Mouse (Mus musculus) B cell, adult 67 days (primary cell): ENCODE measurements around the gene Agrn. TPM values are rescaled to one million over a fixed set of nuclear protein-coding genes. Genes with fewer than 3 reads are reported as not detected.

Source experiments
- total RNA-seq, 2 experiments: library from RNA; stranded (reverse); gene quantifications; 4 replicates each; pipeline ENCODE4 v1.2.4; 2023

Agrn gene
- 1 to 10 TPM; 1.8 to 4.1 TPM for total RNA-seq

DNA sequence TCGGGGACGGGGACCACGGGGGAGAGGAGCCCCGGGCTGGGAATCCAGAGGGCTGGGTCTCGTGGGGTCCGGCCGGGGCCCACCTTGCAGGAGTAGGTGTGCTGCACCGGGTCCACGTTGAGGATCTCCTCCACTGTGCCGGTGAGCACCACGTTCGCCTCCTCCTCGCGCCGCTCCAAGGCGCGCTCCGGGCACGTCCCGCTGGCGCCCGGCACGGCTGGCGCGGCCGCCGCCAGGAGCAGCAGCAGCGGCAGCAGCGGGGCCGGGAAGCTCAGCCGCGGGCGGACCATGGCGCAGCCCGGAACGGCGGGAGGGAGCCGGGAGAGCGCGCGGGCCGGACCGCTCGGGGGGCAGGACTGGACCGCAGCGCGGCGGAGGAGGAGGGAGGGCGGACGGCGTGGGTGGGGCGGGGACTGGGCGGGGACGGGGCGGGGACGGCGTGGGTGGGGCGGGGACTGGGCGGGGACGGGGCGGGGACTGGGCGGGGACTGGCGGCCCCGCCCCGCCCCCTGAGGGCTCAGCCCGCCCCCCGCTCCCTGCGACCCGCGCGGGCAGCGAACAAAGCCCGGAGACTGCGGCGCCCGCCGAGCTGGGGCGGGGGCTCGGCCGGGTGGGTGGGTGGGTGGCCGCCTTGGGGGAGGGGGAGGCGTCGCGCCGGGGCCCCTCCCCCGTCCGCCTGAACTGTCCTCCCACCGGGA, at the start of gene Agrn:
TSS of gene Agrn (minus strand) at position 358 of the 698 bp plus-strand sequence.

GRCm38 (mm10) chr4:156235808-156236533, 38.7 kb upstream of the Agrn start, which contains the start of gene Noc2l:
Gene Noc2l (plus strand): TSS chr4:156236010.

GRCm38 (mm10) chr4:156234701-156235213, 37.5 kb upstream of the Agrn start, which contains the start of gene Plekhn1:
Gene Plekhn1 (minus strand): TSS chr4:156234857.

DNA sequence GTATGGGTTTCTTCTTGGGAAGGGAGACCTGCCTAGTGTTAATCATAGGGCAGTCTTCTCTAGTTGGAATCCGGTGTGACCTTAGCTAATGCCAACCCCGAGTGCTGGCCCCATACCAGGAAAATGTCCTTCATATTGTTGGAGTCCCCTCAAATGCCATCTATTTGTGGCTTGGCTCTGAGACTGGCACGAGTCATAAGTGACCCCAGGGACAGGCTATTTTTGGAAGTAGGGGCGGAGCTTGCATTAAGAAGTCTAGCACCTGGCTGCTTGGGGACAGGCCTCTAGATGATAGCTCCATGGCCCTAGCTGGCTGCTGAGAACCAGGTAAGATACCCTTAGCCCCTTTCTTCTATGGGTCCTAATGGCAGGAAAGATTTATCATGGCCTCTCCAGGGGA, 18.4 kb upstream of the Agrn start, which contains the start of gene Perm1:
TSS of gene Perm1 (plus strand) at position 220 of the 400 bp plus-strand sequence.

DNA sequence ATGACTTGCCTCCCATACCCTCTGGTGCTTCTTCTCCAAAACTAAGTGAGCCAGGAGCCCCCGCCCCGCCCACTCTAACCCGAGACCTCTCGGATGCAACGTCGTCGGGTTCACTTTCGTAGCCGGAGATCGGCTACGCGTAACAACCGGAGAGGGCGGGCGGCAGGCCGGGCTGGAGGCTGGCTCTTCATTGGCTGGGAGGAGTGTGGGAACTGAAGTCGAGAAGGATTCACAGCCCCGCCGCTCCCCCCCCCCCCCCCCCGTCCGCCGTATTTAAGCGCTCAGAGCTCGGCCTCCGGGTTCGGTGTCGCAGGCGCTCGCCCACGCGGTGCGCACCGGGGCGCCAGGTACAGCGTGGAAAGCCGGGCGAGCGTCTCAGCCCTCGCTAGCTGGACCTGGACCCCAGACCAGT, 5.7 kb upstream of the Agrn start, which contains the start of gene AW011738:
TSS of gene AW011738 (plus strand) at position 304 of the 412 bp plus-strand sequence.

DNA sequence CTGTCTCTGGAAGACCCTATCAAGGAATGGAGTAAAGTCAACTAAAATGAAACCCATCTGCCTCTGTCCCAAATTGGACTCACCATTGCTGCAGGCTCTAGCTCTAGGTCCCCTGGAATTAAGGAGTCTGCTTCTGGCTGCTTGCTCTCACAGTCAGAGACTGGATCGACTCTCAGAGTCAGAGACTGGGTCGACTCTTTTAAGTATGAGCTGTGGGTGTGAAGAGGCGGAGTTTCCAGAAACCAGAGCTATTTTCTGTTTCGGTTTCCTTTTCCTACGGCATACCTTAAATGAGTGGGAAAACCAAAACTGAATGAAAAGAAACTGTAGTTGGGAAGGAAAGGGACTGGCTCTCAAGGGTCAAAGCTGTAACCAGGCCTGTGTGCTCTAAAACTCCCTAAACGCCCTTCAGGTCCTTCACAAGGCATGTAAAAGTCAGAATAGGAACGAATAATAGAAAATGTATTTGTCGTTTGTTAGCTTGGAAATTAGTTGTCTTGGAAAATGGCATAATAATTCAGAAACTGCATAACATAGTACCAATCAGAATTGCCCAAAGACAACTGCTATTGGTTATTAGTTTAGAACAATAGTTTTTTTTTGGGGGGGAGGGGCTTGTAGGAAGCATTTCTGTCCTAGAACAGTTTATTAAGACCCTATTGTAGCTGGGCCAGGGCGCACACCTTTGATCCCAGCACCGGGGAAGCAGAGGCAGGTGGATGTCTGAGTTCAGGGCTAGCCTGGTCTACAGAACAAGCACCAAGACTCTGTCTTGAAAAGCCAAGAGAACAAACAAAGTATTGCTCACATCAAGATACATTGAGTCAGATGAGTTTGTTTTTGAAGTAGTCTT, 3.6 kb upstream of the Agrn start, which contains the start of gene Isg15:
TSS of gene Isg15 (minus strand) at position 196 of the 853 bp plus-strand sequence.

GRCm38 (mm10) chr4:156130436-156130835, 66.9 kb downstream of the Agrn start, which contains the start of gene Rnf223:
Gene Rnf223 (plus strand): TSS chr4:156130513.

Other genes starting within 250 kb of the Agrn start
- 1 to 10 TPM; 3.7 to 3.9 TPM for gene C1qtnf12, start 235.2 kb downstream of the Agrn start, total RNA-seq
- gene B3galt6, start 204.8 kb downstream of the Agrn start, total RNA-seq: 1 to 10 TPM; 2.9 to 3.8 TPM
- 100 to 1,000 TPM; 124 to 134 TPM for gene Sdf4, start 204.6 kb downstream of the Agrn start, total RNA-seq
- 10 to 100 TPM in 1 of 2 experiments, 1 to 10 TPM in 1; 3.7 to 11.2 TPM for gene Tnfrsf4, start 183.6 kb downstream of the Agrn start, total RNA-seq
- 10 to 100 TPM; 15.0 to 17.0 TPM for gene Tnfrsf18, start 171.3 kb downstream of the Agrn start, total RNA-seq
- gene Ttll10, start 138.1 kb downstream of the Agrn start, total RNA-seq: not detected
- 10 to 100 TPM; 67.6 to 67.9 TPM for gene 9430015G10Rik, start 87.5 kb downstream of the Agrn start, total RNA-seq
- gene Rnf223, start 67.0 kb downstream of the Agrn start, total RNA-seq: 1 to 10 TPM; 1.7 to 1.8 TPM
- gene Isg15, start 3.3 kb upstream of the Agrn start, total RNA-seq: 1 to 10 TPM; 6.6 to 7.7 TPM
- gene AW011738, start 5.8 kb upstream of the Agrn start, total RNA-seq: 1 to 10 TPM; 9.3 TPM
- under 1 TPM; 0.24 to 0.44 TPM for gene Perm1, start 18.4 kb upstream of the Agrn start, total RNA-seq
- 10 to 100 TPM; 40.3 to 46.7 TPM for gene Plekhn1, start 37.4 kb upstream of the Agrn start, total RNA-seq
- gene Noc2l, start 38.5 kb upstream of the Agrn start, total RNA-seq: 10 to 100 TPM; 91.8 to 99.4 TPM
- gene Samd11, start 58.2 kb upstream of the Agrn start, total RNA-seq: 1 to 10 TPM; 3.8 to 5.3 TPM
- gene Vmn2r-ps159, start 133.6 kb upstream of the Agrn start, total RNA-seq: not detected